Mouse (Mus musculus) mesoderm, embryonic 11.5 days (tissue): ENCODE measurements at regions not wholly inside any gene's neighbourhood (a gene's known extent, or its start where the extent isn't known, plus 50 kb on each side); places are given as distances from the start of the nearest gene placed in this dataset.
A peak's percentile ranks its signal among the peaks of the same experiment; 100 is the strongest.
"Not testable (repeated sequence)": the region's sequence is repeated elsewhere in the genome, so short reads cannot be mapped to it uniquely, and the experiment has no call there.

Experiments used
- DNase-seq: peaks from one replicate; pipeline ENCODE4 v3.0.0-alpha.2; 2012; ENCODE audit warnings: low read depth, low spot score

DNA sequence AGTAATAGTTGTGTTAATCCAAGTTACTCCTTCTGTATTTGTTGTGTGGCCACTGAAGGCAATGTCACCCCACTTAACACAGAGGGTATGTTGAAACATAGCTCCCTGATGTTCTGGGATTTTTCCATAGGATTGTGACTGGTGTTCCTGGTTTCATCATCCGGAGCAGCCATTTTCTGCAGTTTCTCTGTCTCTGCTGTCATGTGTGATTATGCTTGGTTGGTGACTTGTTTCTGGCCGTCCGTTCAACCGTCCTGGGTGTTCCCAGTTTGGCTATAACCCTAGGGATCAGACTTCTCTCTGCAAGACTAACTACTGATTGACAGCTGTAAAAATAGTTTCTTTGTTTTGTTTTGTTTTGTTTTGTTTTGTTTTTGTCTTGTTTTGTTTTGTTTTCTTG, 98.1 kb upstream of the Rpl34 start:
- no peak for DNase-seq

DNA sequence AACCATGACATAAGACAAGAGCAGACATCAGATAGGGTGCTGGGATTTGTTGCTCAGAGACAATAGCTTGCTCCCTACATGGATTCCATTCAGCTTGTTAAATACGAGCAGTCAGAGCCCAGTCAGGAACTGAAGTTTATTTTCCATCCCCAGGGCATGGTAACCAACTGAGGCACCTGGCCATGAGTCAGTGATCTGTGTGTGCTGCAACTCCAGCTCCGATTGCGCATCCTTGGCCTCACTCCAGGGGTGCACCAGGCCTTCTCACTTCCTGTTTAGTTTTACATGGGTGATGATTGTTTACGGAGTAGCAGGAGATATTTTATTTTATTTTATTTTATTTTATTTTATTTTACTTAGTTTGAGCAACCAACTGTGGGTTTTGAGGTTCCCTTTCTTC, 97.7 kb upstream of the Rpl34 start:
- no peak for DNase-seq

DNA sequence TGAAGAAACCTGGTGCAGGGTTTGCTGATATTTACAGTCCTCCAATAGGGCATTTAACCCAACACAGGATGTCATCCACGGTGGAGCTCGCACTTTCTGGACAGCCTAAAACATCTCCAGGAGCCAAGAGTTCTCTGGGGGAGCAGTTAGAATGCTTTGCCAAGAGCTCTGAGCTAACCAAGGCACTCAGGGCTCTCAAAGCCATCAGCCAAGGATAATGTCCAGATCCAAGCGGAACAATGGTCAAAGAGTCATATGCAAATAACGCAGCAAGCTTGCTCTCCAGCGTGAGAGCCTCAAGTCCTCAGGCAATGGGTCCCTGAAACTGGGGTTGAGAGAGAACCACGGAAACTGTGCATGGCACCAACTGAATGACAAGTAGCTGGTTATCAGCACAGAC, 96.8 kb upstream of the Rpl34 start:
- no peak for DNase-seq

DNA sequence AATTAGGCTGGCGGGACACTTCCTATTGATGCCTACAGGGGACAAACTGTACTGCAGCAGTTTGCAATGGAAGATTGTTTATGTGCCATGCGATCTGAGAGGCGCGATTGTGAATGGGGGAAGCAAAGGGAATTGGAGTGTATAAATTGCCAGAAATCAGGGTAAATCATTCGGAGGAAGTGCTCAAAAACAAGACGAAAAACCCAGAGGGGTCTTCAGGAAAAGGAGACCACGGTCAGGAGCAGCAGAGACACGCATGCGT, 89.6 kb upstream of the Rpl34 start:
- no peak for DNase-seq

DNA sequence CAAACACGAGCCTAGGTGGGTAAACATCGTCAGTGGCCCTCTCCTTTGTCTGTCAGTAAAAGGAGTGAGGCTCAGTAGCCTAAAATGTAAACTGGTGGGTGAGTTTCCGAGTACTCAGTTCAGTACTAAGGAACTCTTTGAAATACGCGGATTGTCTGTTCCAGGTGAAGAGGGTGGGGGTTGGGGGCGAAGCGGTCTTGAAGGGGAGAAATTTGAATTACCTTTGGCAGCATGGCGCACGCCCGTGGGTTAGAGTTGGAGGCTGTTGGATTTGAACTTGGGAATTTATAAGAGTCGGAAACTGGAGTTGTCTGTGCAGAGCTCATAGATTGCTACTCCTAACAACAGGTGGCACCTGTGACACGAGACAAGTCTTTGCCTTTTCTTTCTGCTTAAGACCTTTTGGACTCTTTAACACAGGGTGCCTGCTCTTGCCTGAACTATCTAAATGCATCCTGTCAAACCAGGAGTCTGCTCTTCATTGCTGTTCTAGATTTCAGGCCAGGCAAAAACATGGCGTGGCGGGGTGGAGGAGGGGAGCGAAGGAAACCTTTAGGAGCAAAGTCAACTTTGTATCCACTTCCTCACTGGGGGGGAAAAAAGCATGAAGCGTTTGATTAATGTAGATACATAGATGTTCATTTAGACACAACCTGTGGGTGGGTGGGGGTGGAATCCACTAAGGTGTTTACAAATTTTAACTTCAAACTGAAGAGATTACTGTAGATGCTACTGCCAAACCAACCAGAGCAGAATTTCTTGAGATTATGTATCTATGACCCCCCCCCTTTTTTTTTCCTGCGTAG, 89.0 kb upstream of the Rpl34 start:
- no peak for DNase-seq

DNA sequence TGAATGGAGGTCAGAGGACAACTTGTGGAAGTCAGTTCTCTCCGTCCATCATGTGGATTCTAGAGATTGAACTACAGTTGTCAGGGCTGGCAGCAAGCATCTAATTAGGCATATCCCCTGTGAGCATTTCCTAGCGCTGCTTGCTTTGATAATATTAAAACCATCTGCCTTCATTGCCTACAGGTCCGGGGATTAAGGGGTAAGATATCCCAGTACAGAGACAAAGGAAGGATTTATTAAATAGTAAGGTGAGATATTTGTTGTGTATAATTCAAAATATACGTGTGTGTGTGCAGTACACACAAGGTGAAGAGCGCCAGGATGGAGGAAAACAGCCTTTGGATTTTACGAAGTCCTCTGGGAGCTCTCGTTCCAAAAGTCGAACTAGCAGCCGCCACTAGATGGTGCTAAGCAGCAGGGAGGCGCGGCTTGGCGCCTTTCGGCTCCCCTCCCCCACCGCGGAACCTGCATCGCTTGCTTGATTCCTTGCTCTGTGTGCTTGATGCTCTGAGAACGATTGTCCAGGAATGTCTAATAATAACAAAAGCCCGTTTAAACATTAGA, 88.4 kb upstream of the Rpl34 start:
- peak; percentile 92 for DNase-seq

DNA sequence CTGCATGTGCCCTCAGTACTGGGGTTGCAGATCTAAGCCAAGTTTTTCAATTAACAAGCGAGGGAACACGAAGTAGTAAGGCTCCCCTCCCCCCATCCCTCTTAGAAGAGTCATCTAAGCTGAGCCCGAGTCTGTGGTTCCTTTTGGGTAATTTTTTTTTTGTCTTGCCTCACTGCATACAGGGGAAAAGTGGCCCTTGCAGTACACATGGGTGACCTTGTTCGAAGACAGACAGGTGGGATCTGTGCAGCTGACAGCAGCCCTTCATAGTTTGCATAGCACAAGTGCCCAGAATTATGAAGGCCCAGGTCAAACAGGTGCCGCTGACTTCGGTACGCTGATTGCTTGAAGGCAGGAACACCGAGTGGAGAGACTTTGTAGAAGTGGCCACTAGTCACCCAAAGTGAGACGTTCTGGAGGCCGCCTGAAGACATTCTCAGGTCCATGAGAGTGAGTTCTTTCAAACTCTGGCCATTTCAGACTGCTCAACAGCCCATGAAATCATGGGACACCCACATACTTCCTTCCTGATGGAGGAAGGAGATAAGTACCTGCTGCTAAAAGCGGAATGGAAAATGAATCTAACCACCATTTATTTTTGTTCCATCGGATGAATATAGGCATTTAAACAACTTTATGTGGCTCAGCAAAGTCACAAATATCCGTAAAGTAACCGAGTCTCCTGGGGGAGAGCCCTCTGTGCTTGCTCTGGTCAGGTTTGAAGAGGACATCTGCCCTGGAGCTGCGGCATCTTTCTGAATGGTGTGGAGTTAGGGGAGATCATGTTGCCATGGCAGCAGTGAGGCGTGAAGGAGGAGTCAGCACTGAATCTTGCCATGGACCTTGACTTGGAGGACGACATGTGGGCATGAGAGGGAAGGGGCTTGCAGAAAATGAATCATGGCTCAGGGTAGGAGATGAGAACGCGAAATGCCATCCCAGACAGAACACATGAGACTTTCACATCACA, 79.8 kb upstream of the Rpl34 start:
- no peak for DNase-seq

DNA sequence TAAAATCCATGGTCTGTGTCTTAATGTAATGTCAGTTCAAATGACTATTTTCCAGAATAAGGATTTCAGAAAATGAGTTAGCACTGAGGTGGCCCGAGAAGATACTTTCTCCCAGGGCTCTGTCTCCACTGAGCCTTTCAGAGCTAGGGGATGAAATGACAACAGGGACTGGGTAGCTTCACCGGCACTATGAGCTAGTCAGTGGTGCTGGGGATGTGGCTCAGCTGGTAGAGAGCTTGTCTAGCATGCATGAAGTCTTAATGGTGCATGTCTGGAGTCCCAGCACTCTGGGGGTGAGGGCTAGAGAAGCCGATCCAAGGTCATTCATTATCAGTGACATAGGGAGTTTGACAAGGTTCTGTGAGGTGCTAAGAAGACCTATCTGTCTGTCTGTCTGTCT, 75.1 kb upstream of the Rpl34 start:
- no peak for DNase-seq

DNA sequence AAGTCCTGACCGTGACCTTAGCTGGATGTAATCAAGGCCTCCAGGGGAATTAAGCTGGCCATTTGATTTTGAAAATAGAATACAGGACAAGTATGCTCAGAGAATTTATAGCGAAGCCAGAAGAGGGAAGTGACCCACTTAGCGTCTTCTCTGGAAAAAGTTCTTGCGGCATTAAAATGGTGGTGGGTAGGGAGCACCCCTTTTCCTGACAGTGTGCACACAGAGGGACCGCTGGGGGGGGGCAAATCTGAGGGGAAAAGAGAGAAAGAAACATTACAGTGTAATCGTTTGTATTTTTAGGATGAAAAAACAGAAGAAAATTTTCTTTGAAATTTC, 74.1 kb upstream of the Rpl34 start:
- no peak for DNase-seq

DNA sequence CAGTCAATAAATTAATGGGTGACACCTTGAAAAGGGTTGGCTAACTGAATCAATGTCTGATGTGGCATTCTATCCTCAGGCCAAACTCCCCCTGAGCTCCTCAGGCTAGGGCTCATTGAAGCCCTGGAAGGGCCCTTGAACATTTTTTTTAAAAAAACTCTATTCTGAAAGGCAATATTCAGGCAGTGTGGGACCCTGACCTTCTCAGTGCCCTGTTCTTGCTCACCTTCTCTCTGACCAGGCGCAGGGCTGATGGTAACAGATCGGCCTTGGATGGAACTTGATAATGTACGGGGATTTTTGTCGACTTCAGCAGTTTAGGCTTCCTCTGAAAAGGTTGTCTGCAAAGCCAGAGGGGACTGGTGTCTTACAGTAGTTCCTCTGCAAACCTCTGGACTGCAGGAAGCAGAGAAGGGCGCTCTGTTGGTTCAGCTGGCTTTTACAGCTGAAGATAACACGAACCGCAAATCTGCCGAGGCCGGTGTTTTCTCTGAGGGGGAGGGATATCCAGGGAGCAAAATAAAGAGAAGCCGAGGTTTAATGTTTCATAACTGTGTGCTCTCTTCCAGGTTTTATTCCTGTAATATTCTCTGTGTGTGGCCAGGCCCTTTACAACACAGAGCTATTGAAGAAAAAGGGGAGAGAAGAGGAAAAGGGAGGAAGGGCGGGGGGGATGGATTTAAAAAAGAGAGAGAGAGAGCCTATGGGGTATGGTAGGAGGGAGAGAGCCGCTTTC, 73.6 kb upstream of the Rpl34 start:
- DNase-seq = peak; percentile 61

DNA sequence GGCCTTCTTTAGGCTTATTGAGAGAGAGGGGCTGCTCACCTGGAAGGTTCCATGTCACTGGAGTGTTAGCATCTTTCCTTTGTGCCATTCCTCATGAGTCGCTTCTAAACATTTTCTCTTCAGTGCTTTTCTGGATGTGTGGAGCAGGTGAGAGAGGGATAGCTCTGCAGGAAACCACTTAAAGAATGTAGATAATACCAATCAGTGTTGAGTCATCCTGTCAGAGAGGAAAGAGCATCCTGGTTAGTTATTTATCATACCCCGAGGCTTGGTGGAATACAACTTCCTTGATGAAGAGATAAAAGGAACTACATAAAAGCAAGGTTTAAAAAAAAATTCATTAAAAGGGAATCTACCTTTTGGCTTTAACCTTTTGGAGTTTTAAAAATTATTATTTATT, 69.8 kb upstream of the Rpl34 start:
- DNase-seq = no peak

DNA sequence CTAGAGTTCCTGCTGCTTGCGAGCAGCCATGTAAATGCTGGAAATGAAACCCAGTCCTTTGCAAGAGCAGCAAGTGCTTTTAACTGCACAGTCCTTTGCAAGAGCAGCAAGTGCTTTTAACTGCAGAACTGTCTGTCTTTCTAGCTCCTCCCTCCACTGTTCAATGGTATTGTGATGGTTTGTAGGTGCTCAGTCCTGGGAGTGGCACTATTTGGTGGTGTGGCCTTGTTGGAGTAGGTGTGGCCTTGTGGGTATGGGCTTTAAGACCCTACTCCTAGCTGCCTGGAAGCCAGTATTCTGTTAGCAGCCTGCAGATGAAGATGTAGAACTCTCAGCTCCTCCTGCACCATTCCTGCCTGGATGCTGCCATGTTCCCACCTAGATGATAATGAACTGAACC, 67.8 kb upstream of the Rpl34 start:
- not testable (repeated sequence) for DNase-seq

DNA sequence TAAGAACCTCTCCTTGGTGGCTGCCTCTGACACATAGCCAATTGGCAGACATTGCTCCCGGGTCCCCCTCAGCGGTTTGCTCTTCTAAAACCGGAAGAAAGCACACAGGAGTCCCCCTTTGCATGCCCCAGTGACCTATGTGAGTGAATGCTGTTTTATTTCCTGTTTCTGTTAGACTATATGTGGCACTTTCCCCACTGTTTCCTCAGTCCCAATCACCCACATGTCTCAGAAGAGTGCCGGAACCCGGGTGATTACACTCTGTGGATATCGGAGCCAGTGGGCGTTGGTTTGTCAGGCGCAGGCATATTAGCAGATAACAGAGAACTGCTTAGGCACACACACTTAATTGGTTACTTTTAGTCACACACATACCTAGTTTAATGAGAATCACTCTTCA, 66.3 kb upstream of the Rpl34 start:
- DNase-seq = no peak

DNA sequence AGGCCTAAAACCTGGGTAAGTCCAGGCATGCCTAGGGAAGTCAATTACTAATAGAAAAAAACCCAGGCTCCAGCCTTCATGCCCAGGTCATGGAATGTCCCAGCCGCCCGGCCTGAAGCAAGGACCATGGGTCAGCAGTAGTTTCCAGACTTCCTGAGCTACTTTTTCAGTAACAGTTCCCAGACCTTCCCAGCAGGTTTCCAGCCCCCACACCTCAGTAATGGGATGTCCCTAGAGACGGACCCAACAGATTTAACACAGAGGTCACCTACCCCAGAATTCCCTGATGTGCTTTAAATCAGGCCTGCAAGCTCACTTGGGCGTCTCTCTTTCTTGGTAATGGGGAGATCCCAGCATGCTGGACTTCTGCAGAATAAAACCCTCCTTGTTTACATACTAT, 65.2 kb upstream of the Rpl34 start:
- DNase-seq = no peak

DNA sequence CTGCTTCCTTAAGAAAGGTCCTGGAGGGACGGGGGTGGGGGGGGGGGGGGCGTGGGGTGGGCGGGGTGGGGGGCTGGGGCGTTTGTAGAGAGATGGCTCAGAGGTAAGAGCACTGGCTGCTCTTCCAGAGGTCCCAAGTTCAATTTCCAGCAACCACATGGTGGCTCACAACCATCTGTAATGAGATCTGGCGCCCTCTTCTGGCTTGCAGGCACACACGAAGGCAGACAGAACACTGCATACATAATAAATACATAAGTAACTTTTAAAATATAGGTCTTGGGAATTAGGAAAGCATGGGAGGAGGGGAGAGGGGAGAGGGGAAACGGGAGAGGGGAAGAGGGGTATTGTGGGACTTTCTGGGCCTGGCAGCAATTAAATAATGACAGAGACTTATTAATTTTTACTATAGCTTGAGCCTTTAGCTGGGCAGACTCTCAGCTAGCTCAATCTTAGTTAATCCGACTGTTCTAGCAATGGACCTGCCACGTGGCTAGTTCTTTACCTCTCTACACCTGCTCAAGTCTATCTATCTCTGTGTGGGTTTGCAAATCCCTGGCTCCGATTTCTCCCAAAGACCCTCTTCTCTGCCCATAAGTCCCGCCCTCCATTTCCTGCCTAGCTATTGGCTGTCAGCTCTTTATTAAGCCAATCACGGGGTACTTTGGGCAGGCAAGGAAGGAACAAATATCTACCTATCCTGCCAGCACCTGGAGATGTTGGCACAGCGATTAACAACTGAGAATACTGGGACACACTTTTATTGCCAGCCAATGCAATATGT, 64.1 kb upstream of the Rpl34 start:
- no peak for DNase-seq

DNA sequence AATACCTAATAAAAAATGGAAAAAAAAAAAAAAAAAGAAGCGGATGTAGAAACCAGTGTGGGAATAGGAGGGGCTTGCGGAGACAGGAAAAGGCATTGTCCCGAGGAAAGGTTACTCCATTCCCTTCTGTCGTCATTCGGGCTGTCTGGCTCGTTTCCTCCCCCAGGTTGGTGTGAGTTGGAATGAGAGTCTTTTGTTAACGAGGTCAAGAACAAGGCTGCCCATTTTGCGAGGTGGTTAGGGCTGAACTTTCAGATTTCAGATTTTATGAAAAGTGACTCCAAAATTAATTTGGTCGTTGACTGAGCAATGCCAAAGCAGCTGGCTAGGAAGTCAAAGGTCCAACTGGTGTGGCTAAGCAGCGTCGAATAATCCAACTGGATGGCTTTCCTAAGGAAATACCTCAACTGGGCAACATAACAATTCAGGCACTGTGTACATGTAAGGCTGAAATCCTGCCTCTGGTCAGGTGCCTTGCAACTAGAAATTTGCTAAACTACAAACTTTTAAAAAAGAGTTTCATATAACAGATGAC, 50.6 kb upstream of the Rpl34 start:
- no peak for DNase-seq
